Mouse (Mus musculus) lung, embryonic 16.5 days (tissue): ENCODE data around the gene Ctns. TPM values are rescaled to one million over a fixed set of nuclear protein-coding genes. Genes with fewer than 3 reads are reported as not detected.

Experiments used
- ATAC-seq: fragments of 200-750 bp; cut with Nextera tagmentation; 2 replicates; pipeline ENCODE4 v1.8.0; 2017; ENCODE audit warnings: low read depth, mild to moderate bottlenecking, moderate library complexity
- H3K27ac ChIP-seq: fragments of 300-500 bp; sonication (generic); 2 replicates; pipeline ENCODE4 v1.5.1; 2014; ENCODE audit warnings: mild to moderate bottlenecking, control low read depth, low read length
- H3K27me3 ChIP-seq: fragments of 300-500 bp; sonication (generic); 2 replicates; pipeline ENCODE4 v1.6.1; 2014; ENCODE audit warnings: low read depth, low read length, mixed read lengths; ENCODE audit not compliant: control insufficient read depth, insufficient read depth
- H3K36me3 ChIP-seq: fragments of 300-500 bp; sonication (generic); 2 replicates; pipeline ENCODE4 v1.6.1; 2014; ENCODE audit warnings: low read length; ENCODE audit not compliant: control insufficient read depth, insufficient read depth
- H3K4me1 ChIP-seq: fragments of 300-500 bp; sonication (generic); replicated peaks from 2 replicates; pipeline ENCODE4 v1.6.1; 2014; ENCODE audit warnings: low read length, mixed read lengths; ENCODE audit not compliant: control insufficient read depth, insufficient read depth
- H3K4me2 ChIP-seq: fragments of 300-500 bp; sonication (generic); 2 replicates; pipeline ENCODE4 v1.6.1; 2014; ENCODE audit warnings: low read depth, low read length, control low read depth
- H3K4me3 ChIP-seq: fragments of 300-500 bp; sonication (generic); 2 replicates; pipeline ENCODE4 v1.5.1; 2014; ENCODE audit warnings: mild to moderate bottlenecking, low read length, control low read depth
- H3K9ac ChIP-seq: fragments of 300-500 bp; sonication (generic); 2 replicates; pipeline ENCODE4 v1.6.1; 2014; ENCODE audit warnings: low read length, control low read depth
- H3K9me3 ChIP-seq: fragments of 300-500 bp; sonication (generic); 2 replicates; pipeline ENCODE4 v1.6.1; 2016; ENCODE audit warnings: low read length; ENCODE audit not compliant: control insufficient read depth
- WGBS: fragments of 180-500 bp; shearing (Covaris S2); extraction: QIAGEN DNeasy Blood & Tissue Kit; methylation state at CpG from one replicate; pipeline ENCODE4 v1.1.7; 2014; 5-methylcytosine and 5-hydroxymethylcytosine counted together
- polyA plus RNA-seq: library from polyadenylated mRNA; unstranded; fragments of >200 nt; fragmentation: Nextera tagmentation; extraction: Ambion mirVana; gene quantifications from 2 replicates; pipeline ENCODE4 v1.2.1, GENCODE M21; 2015

Ctns gene
- polyA plus RNA-seq, 1 experiment from 2014 or later = 16.4 TPM

GRCm38 (mm10) chr11:73201021-73201420, 2.2 kb upstream of the Ctns start:
- no peaks in the 10 kb centered on the region for H3K36me3 ChIP-seq
- 61% methylated on average over 2 of the region's 2 CpGs for WGBS
- no peak for ATAC-seq
- no peak overlapping the region for H3K9ac ChIP-seq
- peaks cover 12% of the 10 kb centered on the region for H3K4me1 ChIP-seq
- H3K27ac ChIP-seq = no peak overlapping the region
- no peak overlapping the region for H3K4me3 ChIP-seq
- no peaks in the 10 kb centered on the region for H3K27me3 ChIP-seq
- H3K4me2 ChIP-seq = no peak overlapping the region
- H3K9me3 ChIP-seq = no peaks in the 10 kb centered on the region

DNA sequence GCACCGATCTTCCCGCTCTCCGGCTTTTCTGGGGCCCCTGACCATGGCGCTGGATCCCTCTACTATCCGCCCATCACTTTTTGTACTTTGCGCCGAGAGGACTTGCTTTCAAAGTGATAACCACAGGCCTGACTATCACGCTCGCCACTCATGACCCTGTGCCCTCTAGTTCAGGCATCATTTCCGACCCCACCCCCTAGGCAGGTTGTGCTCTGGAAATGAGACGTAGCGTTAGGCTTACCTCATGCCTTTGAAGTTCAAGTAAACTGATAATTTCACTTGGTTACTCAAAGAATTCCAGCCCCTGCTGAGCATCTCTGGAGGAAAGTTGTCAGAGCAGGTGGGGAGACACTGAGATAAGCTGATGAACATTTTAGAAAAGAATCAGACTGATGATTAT, 1.0 kb upstream of the Ctns start:
- Histone ChIP-seq H3K4me2 (peak overlapping the region; percentile 90), H3K9ac (peak overlapping the region; percentile 88), H3K9me3 (no peaks in the 10 kb centered on the region), H3K36me3 (peaks cover 3% of the 10 kb centered on the region; the same call in 1 of the 2 replicates), H3K4me1 (peaks cover 12% of the 10 kb centered on the region), H3K4me3 (peak overlapping the region; percentile 64), H3K27me3 (no peaks in the 10 kb centered on the region), H3K27ac (no peak overlapping the region)
- ATAC-seq = no peak
- 4% methylated on average over 12 of the region's 12 CpGs for WGBS

- under 1% methylated on average over 32 of the region's 32 CpGs for WGBS
Observed at GRCm38 (mm10) chr11:73199230-73199712, 429 bp upstream of the Ctns start, which contains the start of gene Shpk. Gene Shpk (plus strand): TSS chr11:73199460.

GRCm38 (mm10) chr11:73198190-73198589, 652 bp downstream of the Ctns start:
- Histone ChIP-seq H3K9ac (peak overlapping the region; percentile 88), H3K4me1 (peaks cover 12% of the 10 kb centered on the region), H3K27me3 (no peaks in the 10 kb centered on the region), H3K9me3 (no peaks in the 10 kb centered on the region), H3K36me3 (peaks cover 3% of the 10 kb centered on the region; the same call in 1 of the 2 replicates), H3K4me3 (peak overlapping the region; percentile 64), H3K4me2 (peak overlapping the region; percentile 90), H3K27ac (no peak overlapping the region)
- ATAC-seq = no peak
- WGBS = 2% methylated on average over 1 of the region's 1 CpGs

More at GRCm38 (mm10) chr11:73199230-73199712, 429 bp upstream of the Ctns start, which contains the start of gene Shpk:
- peak within 1 kb of the TSS; percentile 64 for H3K4me3 ChIP-seq
- no peaks in the 10 kb centered on the region for H3K27me3 ChIP-seq
- H3K27ac ChIP-seq = peak within 1 kb of the TSS; percentile 30; the same call in 1 of the 2 replicates
- H3K9me3 ChIP-seq = no peaks in the 10 kb centered on the region
- peak; percentile 98 for ATAC-seq
- H3K36me3 ChIP-seq = peaks cover 3% of the 10 kb centered on the region; the same call in 1 of the 2 replicates
- H3K9ac ChIP-seq = peak within 1 kb of the TSS; percentile 88
- peak within 1 kb of the TSS; percentile 90 for H3K4me2 ChIP-seq
- peaks cover 12% of the 10 kb centered on the region for H3K4me1 ChIP-seq

DNA sequence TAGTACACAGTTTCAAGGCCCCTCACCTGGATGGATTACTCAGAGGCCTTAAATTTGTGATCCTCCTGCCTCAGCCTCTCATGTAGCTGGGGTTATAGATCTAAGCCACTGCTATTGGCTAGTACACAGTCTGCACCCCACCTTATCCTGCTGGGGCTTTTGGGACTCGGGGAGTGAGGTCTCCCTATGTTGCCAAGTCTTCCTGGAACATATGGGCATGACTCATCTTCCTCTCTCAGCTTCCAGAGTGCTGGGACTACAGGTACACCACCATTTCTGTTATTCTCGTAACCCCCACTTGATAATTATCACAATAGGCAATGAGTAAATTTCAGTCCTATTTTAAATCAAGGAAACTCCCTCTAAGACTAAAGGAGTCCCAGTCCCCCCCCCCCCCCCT, 4.4 kb downstream of the Ctns start:
- H3K4me1 ChIP-seq = peaks cover 8% of the 10 kb centered on the region
- no peak overlapping the region for H3K27ac ChIP-seq
- 73% methylated on average over 2 of the region's 2 CpGs for WGBS
- H3K27me3 ChIP-seq = no peaks in the 10 kb centered on the region
- peaks cover 11% of the 10 kb centered on the region for H3K36me3 ChIP-seq
- H3K9ac ChIP-seq = no peak overlapping the region
- H3K4me2 ChIP-seq = no peak overlapping the region
- H3K4me3 ChIP-seq = no peak overlapping the region
- no peaks in the 10 kb centered on the region for H3K9me3 ChIP-seq
- no peak for ATAC-seq

DNA sequence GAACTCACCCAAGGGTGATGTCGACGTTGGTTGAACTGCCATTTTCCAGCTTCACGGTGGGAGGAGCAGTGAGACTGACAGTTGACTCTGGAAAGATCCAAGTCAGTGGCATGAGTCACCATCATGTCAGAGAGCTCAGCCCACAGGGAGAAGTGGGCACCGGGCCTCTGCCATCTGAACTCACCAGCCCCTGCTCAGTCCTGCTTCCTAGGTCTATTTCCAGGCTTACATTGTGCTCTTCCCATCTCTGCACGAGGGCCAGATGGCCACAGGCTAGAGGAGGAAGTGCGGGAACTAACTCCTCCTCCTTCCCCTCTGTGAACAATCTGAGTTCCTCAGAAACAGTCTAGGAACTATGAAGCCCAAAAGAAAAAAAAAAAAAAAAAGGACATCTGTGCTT, 5.8 kb downstream of the Ctns start:
- Histone ChIP-seq H3K4me3 (no peak overlapping the region), H3K27ac (no peak overlapping the region), H3K4me1 (peaks cover 2% of the 10 kb centered on the region; the same call in 1 of the 2 replicates), H3K36me3 (peaks cover 11% of the 10 kb centered on the region), H3K9me3 (no peaks in the 10 kb centered on the region), H3K4me2 (no peak overlapping the region), H3K9ac (no peak overlapping the region), H3K27me3 (no peaks in the 10 kb centered on the region)
- 74% methylated on average over 6 of the region's 6 CpGs for WGBS
- no peak for ATAC-seq

- Histone ChIP-seq H3K9ac (no peak overlapping the region), H3K27ac (no peak overlapping the region), H3K9me3 (no peaks in the 10 kb centered on the region), H3K4me2 (no peak overlapping the region), H3K4me1 (no peaks in the 10 kb centered on the region), H3K27me3 (no peaks in the 10 kb centered on the region), H3K36me3 (peaks cover 17% of the 10 kb centered on the region), H3K4me3 (no peak overlapping the region)
- WGBS = 79% methylated on average over 6 of the region's 6 CpGs
- ATAC-seq = no peak
Observed at GRCm38 (mm10) chr11:73187231-73187630, 11.6 kb downstream of the Ctns start.

- H3K4me1 ChIP-seq = no peaks in the 10 kb centered on the region
- no peaks in the 10 kb centered on the region for H3K27me3 ChIP-seq
- ATAC-seq = 0 out of 2 replicates have a peak, but pooled peaks have one; percentile 5
- no peak overlapping the region for H3K27ac ChIP-seq
- H3K4me2 ChIP-seq = no peak overlapping the region
- no peaks in the 10 kb centered on the region for H3K9me3 ChIP-seq
- no peak overlapping the region for H3K4me3 ChIP-seq
- WGBS = 85% methylated on average over 10 of the region's 10 CpGs
- no peak overlapping the region for H3K9ac ChIP-seq
- H3K36me3 ChIP-seq = peaks cover 19% of the 10 kb centered on the region
Observed at GRCm38 (mm10) chr11:73185872-73186615, 12.8 kb downstream of the Ctns start.

DNA sequence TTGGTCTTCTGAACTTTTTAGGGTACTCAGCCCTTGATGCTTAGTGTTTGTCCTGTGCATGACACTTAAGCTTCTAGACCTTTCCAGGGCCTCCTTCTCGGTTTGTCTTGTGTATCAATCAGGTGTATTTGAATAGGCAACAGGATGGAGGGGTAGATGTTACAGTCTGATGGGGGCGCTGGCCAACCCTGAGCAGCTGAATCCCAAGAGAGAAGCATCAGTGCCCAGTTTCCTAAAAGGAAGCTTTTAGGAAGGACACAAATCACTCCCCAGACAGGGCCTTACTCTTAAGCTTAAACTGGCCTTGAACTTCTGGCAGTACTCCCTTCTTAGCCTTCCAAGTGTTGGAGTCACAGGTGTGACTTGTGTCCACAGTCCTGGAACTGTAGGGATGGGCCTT, 20.9 kb downstream of the Ctns start:
- H3K9ac ChIP-seq = peak overlapping the region; percentile 88
- peak overlapping the region; percentile 99 for H3K27ac ChIP-seq
- H3K36me3 ChIP-seq = peaks cover 12% of the 10 kb centered on the region; the same call in 1 of the 2 replicates
- ATAC-seq = no peak
- H3K27me3 ChIP-seq = no peaks in the 10 kb centered on the region
- H3K4me2 ChIP-seq = peak overlapping the region; percentile 77
- H3K4me1 ChIP-seq = peaks cover 24% of the 10 kb centered on the region
- H3K4me3 ChIP-seq = peak overlapping the region; percentile 83
- H3K9me3 ChIP-seq = no peaks in the 10 kb centered on the region
- WGBS = 2% methylated on average over 2 of the region's 2 CpGs
